Mouse (Mus musculus) erythroblast, adult 5-6 weeks (primary cell): ENCODE data around the gene Gm10842. TPM values are rescaled to one million over a fixed set of nuclear protein-coding genes. Genes with fewer than 3 reads are reported as not detected.

Experiments
- total RNA-seq, 2 experiments: library from RNA; stranded (forward) in 1 of 2; stranded (reverse) in 1 of 2; fragments of 150-400 nt in 1 of 2; fragments of 200-764, 138-1000 nt in 1 of 2; gene quantifications; 2 replicates each; pipeline versions ENCODE4 v1.2.3 to v1.2.4; 2015 to 2017; ENCODE audit warnings: low replicate concordance in 2 of 2

The Gm10842 gene
- total RNA-seq, 2 experiments from 2014 or later: not detected

Other genes starting within 250 kb of the Gm10842 start
- gene Efcab3, start 83.3 kb upstream of the Gm10842 start, total RNA-seq (2015; ENCODE audit: low replicate concordance): not detected in 2 replicates
- not detected in 2 replicates for gene Efcab3, start 83.3 kb upstream of the Gm10842 start, total RNA-seq (2017; ENCODE audit: low replicate concordance)
- 6.3 and 6.5 TPM in 2 replicates for gene Mettl2, start 20.5 kb upstream of the Gm10842 start, total RNA-seq (2015; ENCODE audit: low replicate concordance)
- 4.7 and 5.3 TPM in 2 replicates for gene Mettl2, start 20.5 kb upstream of the Gm10842 start, total RNA-seq (2017; ENCODE audit: low replicate concordance)
- 27.2 and 36.3 TPM in 2 replicates for gene Tlk2, start 31.9 kb downstream of the Gm10842 start, total RNA-seq (2015; ENCODE audit: low replicate concordance)
- 67.6 and 70.0 TPM in 2 replicates for gene Tlk2, start 31.9 kb downstream of the Gm10842 start, total RNA-seq (2017; ENCODE audit: low replicate concordance)
- gene Mrc2, start 145.8 kb downstream of the Gm10842 start, total RNA-seq (2015; ENCODE audit: low replicate concordance): 0.63 TPM in 1 of 2 replicates, not detected in the other
- not detected in 2 replicates for gene Mrc2, start 145.8 kb downstream of the Gm10842 start, total RNA-seq (2017; ENCODE audit: low replicate concordance)